Mouse (Mus musculus) retina, embryonic 14.5 days (tissue): Measurements from ENCODE around the gene Zfp14.

Experiments used
- DNase-seq: peaks from one replicate; pipeline ENCODE4 v3.0.0-alpha.2; 2015; ENCODE audit warnings: low spot score

Zfp14 gene

DNA sequence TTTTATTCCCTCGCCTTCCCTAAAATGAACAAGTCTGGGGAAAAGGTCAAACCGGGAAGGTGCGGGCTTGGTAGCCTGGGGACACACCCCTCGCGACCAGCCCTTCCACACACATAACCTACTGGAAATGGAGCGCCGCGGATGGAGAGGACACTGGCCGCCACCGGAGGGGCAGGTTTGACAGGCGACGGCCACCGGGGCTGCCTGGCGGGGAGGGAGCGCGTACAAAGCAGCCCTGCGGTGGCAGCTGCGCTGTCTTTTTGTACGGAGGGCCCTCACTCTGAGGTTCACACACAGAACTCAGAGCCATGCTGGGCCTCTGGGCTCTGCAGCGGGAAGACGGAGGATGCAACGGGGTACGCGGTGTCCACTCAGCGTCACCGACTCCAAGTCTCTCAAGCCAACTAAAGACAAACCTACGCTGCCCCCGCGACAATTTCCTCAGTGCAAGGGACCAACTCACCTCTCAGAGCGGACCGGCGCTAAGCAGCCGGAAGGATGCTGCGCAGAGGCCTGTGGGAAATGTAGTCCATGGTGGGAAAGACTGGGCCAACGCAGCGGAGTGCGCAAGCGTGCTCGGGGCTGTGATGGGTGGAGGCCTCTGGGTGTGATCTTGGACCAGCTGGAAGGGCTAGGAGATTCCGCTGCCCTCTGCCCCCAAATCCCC lies at the start of gene Zfp14:
Zfp14 (minus strand) TSS at position 499 of the 667 bp plus-strand sequence.
- DNase-seq: peak; percentile 94

DNA sequence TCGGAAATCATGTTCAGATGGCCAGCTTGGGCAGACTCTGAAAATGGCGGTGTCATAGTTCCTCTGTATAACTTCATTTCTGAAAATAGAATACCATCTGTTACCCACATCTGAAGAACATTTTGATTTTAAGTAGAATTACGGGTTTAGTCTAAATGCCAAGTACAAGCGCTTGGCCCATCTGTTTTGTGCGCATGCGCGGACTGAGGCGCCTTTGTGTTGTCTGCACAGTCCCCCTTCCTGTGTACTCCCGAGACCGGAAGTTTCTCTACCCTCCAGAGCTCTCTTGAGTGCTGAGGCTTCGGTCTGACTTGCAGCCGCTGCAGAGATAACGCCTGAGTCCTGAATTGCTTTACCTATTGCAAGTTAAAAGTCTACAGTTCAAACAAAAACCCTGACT lies 48.1 kb upstream of the Zfp14 start:
- DNase-seq: no peak

DNA sequence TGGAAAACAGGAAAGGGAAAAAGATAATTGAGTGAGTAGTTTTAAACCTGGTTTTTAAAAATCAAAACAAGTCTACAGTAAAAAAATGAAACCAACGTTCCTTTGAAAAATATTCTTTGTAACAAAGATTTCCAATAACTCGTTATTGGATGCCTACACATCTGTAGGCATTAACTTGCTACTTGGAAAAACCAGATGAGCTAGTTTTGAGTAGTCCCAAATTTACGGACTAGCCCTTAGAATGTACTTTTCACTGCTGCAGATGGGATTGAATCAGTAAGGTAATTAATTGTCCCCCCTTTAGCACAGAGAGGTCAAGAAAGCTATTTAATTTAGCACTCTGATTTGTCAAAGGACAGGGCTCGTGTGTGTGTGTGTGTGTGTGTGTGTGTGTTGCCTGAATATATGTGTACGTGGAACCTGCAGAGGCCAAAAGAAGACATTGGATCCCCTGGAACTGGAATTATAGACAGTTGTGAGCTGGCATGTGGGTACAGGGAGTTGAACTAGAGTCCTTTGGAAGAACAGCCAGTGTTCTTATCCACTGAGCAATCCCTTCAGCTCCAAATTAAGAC lies 44.5 kb upstream of the Zfp14 start:
- peak; percentile 20 for DNase-seq

DNA sequence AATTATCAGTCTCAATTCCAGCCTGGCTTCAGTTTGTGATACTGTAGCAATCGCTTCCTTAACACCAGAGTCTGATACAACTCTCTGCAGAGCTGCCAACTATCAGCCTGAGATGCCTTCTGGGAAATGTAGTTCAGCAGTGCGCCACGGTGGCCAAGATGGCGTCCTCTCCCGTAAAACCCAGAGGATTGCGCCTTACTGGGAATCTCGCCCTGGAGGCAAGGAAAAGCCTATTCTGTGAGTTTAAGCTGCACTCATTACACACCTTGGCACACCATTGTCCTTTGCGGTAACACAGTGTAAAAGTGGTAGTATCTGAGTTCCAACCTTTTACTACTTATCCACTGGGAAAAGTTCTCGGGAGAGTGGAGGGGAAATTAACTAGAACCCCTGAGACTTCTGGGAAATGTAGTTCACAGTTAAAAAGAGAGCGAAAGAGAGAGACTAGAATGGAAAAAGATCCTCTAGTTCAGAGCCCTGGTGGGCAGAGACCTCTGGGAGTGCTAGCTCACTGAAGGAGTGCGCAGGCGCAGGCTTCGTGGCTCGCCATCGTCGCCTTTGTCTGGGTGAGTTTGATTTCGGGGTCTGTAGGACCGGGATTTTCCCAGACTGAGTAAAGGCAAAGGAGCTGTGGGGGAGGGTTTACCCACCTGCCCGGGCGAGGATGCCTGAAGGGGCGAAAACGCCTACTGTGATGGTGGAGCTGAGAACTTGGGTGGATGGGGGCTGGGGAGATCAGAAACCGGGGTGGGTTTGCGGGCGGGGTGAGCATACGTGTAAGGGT lies 43.7 kb upstream of the Zfp14 start, which contains the start of gene Zfp260:
Zfp260 (plus strand) TSS at position 132 of the 784 bp plus-strand sequence.
- peak; percentile 99 for DNase-seq

DNA sequence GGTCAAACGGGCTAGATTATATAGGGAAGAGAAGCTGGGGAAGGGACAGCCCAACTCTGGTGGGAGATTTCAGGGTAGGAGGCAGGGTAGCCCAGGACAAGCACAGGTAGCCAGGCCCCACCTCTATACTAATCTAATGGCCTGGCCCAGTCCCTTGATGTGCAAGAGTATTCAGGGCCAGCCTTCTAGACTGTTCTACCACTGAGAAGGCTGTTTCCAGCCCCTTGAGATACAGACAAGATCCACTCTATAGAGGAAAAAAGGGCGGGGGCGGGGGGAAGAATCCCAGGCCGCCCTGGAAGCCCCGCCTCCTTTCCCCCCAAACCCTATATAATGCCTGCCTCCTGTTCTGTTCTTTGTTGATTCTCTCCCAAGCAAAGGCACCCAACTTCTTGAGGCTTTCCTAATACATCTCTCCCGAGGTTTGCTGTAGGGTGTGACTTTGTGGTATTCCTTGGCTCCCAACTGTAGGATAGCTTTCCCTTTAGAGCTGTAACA lies 42.8 kb upstream of the Zfp14 start:
- no peak for DNase-seq

DNA sequence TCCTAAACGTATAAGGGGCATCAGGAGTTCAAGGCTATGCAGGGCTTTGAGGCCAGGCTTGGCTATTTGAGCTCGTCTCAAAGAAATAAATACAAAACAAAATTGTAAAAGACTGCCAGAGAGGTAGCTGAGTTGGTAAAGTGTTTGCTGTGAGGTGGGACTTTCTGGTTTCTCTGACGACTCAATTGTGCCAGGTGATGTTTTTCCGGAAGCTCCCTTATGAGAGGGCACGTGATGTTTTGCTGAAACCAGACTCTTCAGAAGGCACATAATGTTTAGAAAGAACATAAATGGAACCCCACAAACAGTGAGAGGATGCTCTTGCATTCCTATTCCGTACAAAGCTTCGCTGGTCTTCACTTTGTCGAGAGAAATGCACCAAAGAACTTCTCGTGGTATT lies 41.5 kb upstream of the Zfp14 start:
- DNase-seq: no peak

DNA sequence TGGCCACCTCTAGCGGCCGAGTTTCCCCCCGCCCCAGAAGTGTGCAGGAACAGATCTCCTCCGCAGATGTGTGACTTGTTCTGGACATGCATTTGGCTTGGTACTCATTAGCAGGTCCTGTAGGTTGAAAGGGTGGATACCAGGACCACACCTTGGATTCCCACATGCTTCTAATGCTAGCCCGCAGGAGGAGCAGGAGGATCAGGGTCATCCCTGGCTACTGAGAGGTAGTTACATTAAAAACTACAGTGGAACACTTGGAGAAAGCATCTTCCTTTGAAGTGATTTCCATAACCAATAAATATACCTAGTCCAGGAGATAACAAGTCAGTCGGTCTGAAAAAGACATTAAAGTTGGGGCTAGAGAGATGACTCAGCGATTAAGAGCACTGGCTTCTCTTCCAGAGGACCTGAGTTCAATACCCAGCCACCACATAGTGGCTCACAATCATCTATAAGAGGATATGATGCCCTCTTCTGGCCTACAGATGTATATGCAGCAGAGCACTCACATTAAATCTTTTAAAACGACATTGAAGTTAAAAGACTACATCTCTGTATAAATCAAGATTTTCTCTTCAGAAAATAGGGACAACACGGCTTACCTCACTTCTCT lies 39.9 kb upstream of the Zfp14 start:
- DNase-seq: peak; percentile 12

DNA sequence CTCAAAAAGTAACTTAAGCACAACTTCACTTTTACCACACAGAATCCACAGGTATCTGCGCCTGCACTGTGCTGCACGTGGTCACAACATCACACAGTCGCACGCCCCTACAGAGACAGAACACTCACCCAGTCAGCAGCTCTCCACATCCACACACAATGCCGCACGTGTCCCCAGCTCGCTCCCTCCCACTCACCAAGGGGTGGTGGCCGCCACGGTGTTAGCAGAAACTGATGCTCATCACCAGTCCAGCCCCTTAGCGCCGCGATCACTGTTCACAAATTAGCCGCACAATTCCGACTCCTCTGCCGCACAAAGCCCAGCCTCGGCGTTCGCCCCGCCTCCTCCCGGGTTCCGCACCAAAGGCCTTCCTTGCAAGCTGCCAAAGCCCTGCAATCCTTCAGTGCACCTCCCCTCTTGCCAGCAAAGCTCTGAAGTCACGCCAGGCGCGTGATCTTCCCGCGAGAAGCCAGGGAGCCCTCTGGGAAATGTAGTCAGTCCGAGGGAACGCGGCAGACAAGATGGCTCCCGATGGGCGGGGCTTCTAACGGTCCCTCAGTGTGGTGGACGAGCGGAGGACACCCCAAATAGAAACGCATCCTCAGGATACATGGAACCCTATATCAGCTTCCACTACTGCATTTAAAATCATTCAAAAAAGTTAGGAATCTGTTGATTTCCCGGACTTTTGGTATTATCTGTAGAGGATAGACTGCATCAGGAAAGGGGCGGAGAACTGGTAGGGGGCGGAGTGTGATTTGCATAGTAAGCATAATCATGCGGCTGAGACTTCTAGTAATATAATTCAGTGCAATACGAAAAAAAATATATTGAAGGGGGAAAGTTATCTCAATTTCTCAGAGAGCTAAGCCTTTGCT lies 39.2 kb upstream of the Zfp14 start, which contains the start of the genes Gm26920 and Zfp566:
Gm26920 (minus strand) TSS at position 319 of the 878 bp plus-strand sequence.
Zfp566 (minus strand) TSS at position 436 of the 878 bp plus-strand sequence.
- DNase-seq: peak; percentile 95

DNA sequence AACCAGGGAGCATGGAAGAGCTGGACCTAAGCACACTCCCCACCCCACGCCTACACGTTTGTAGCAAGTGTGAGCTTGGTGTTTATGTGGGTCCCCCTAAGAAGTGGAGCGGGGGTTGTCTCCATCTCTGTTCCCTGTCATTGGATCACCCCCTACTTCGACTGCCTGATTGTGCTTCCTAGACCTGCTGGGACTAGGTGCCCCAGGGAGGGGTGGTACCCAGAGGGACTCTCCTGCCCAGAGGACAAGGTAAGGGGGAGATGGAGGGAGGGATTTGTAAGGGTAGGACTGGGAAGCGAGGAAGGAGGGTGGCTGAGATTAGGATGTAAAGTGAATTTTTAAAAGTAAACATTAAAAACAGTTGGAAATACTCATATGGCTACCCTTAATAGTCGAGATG lies 38.2 kb upstream of the Zfp14 start:
- no peak for DNase-seq

DNA sequence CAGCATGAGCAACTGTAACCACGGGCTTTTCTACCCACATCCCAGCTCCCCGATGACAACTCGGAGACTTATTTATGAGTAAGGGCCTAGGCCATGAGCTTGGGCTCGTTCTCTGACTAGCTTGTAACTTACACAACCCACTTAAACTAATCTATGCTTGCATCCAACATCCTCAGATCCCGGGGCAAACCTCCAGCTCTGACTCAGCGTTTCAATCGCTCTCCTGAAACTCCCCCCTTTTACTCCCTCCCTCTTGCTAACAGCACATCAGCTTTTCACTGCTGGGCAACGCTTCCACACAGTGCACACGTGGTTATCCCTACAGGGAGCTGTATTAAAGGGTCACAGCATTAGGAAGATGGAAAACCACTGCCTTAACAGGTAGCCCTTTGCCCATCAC lies 35.3 kb upstream of the Zfp14 start:
- DNase-seq: no peak

DNA sequence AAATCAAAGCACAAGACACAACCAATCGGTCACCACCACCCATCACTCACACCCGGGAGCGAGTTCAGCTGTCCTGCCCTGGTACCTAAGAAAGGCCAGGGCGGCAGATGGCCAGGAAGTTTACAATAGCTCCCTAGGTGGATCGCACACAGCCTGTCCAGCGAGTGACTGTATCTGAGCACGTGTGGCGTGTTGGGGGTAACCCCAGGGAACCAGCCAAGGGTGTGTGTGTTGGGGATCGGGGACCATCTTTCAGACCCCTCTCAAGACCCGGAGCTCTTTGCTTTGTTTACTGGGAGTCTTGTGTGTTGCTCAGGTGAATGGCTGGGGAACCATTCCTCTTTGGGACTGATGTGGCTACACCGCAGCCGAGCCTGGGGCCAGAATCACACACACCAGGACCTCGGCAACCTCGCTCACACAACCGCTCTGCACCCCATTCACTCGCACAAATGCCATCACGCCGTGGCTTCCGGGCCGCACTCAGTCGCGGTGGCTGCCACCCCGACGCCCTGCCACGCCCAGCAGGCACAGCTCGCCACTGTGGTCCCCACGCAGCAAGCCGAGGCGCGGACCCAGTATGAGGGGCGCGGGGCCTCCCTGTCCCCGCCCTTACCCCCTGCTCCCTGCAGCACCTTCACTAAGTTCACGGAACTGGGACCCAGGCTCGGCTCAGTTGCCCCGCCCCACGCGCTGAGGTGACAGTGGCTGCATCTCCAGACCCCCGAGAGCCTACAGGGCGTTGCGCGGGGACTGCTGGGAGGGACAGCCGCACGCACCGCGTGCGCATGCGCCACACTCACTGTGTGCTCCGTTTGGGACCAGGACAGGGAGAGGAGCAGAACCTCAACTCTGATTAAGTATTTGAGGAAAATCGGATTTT lies 21.2 kb upstream of the Zfp14 start, which contains the start of gene Zfp82:
Zfp82 (minus strand) TSS at position 755 of the 883 bp plus-strand sequence.
- peak; percentile 92 for DNase-seq

DNA sequence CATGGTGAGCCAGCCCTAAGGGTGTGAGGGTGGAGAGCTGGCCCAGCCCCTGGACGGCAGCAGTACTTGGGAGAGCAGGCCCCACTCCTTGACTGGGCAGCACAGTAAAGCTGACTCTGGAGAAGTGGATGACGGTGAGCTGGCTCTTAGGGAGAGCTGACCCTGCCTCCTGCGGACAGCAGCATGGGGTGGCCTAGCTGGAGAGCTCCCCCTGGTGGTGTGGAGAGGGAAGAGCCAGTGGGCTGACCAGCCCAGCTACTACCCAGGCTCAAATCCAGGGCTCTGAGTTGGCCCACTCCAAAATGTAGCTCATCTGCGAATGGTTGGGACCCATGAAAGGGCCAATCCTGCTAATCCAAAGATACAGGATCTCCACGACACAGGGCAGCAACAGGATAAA lies 13.4 kb upstream of the Zfp14 start:
- DNase-seq: no peak

DNA sequence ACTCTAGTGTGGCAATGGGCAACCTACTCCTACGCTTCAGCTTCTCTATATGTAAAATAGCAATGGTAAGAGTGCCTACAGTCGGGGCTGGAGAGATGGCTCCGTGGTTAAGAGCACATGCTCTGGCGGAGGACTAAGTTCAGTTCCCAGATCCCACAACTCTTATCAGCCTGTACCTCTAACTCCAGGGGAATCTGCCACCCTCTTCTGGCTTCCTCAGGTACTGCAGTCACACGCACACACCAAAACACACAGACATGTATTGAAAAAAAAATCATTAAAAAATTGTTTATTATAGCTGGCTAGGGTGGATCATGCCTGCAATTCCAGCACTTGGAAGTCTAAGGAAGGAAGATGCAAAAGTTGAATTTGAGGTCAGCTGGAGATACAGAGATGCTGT lies 11.3 kb upstream of the Zfp14 start:
- peak; percentile 42 for DNase-seq

DNA sequence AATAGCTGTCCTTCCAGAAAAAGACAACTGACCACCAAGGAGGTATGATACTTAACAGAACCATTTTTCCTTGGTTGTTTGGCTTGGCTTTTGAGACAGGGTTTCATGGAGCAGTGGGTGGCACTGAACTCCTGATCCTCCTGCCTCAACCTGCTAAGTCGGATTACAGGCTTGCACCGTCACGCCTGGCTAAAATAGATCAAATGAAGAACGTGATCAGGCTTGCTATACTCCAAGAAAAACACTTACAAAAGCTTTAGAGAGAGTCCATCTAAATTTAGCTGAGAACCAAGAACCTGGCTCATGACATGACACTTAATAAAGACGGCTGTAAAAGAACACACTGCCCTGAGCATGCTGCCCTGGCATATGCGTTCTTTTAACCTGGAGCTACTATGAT lies 9.2 kb upstream of the Zfp14 start:
- no peak for DNase-seq

DNA sequence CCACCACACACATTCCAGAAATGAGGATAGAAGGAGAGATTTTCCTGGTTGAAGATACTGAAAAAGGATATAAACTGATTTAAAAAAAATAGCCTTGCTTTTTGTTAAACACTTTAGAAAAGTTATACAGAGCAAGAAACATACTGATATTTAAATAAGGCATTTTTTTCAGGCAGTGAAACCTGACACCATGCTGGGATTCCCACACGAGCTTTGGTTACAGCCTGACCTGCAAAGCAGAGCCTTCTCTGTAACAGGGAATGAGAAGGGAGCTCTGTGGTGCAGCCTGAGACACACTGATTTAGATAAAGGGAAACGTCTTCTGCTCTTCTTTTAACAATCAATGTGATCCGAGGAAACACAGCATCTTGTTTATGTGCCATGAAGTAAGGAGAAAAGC lies 2.4 kb upstream of the Zfp14 start:
- no peak for DNase-seq

DNA sequence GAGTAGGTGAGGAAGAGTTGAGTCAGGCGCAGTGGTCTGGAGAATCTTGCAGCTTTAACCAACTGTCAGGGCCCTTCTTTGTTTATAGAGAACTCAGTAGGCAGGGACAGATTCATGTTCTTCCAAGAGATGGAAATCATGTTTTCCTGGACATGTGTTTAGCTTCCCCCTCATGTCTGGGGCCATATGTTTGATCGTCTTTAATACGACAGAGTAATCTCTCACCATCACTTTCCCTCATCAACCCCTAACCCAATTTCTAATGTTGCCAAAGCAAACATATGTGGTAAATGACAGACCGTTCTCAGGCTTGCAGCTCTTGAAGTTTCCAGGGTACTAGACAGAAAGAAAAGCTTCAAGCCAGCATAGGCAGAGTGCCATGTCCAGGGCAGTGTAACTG lies 3.1 kb downstream of the Zfp14 start:
- DNase-seq: no peak

DNA sequence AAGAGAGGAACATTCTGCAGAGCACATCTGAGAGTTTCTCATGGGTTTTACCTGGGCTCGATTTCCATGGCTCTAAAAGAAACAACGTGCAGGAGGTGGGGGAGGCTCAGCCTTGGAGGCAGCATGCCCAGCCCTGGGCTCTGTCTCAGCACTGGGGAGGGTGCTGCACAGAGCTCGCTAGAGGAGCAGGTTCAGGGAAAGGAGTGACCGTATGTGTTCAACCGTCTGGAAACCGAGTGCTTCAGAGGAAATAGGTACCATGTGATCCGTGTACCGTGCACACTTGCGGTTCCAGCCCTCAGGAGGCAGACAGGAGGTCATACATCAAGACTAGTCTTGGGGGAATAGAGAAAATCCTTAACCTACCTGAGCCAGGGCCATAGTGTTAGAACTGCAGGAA lies 6.8 kb downstream of the Zfp14 start:
- DNase-seq: no peak

DNA sequence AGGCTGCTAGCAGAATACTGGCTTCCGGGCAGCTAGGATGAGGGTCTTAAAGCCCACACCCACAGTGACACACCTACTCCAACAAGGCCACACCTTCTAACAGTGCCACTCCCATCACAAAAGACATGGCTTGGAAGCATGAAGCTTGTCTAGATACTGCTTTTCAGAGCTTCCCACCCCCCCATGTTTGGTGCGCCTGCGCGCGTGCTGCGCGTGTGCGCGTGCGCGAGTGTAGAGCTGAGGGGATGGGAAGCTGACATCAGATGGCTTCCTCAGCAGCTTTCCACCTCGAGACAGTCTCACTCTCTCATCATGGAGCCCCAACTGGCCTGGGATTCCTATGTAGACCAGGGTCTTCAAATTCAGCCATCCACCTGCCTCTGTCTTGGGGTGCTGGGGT lies 16.8 kb downstream of the Zfp14 start:
- DNase-seq: no peak

DNA sequence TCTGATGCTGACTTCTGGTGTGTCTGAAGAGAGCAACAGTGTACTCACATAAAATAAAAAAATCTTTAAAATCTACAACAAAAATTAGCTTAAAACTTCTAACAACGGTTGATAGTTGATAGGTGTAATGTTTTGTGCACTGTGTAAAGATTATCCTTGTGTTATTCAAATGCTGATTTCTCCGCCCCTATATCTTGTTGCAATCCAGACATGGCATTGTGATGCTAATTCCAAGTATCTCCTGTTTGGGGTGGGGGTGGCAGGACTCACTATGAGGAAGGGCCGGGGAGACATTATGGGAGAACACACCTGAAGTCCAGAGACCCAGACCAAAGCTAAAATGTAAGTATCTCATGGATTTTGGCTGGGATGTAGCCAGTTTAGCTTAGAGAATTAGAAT lies 19.8 kb downstream of the Zfp14 start:
- DNase-seq: no peak

DNA sequence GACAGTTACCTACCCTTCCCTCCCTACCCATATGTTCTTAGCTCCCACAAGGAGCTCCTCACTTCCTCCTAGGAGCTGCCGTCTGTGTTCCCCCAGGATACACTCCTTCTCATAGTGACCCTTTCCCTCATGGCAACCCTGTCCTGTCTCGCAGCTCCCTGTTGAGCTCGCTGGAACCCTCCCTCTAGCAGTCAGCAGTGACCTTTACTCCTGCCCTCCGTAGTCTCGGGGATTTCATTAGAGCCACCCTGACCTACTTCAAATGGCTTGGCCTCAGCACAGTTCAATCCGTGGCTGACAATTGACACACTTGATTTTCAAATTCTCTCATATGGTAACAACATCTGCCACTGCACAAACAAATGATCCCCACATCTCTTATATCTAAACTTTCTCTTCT lies 20.5 kb downstream of the Zfp14 start:
- peak; percentile 22 for DNase-seq
